Mouse (Mus musculus): ENCODE measurements at regions not wholly inside any gene's neighbourhood (a gene's known extent, or its start where the extent isn't known, plus 50 kb on each side); places are given as distances from the start of the nearest gene placed in this dataset.

GRCm38 (mm10) chr16:90635216-90635615 lies 92.0 kb downstream of the Mis18a start:
- WGBS: 48% methylated on average over 12 of the region's 12 CpGs
- DNase-seq (ENCODE audit: low spot score): no peak

GRCm38 (mm10) chr16:90629976-90630375 lies 97.2 kb downstream of the Mis18a start:
- ATAC-seq (ENCODE audit: low read depth) (peak; percentile 24; the same call in 1 of the 2 replicates), DNase-seq (ENCODE audit: low spot score) (peak; percentile 84)
- no peak overlapping the region for H3K4me2 ChIP-seq (ENCODE audit: low read depth, low read length)
- no peaks in the 10 kb centered on the region for H3K36me3 ChIP-seq (ENCODE audit: control insufficient read depth, insufficient read depth, low read length)
- no peaks in the 10 kb centered on the region for H3K27me3 ChIP-seq (replicated peaks; ENCODE audit: control insufficient read depth, insufficient read depth, low read length)
- H3K9me3 ChIP-seq (ENCODE audit: control insufficient read depth, low read length): no peaks in the 10 kb centered on the region
- no peak overlapping the region for H3K9ac ChIP-seq (ENCODE audit: low read depth, low read length)
- WGBS: 13% methylated on average over 6 of the region's 6 CpGs
- H3K4me3 ChIP-seq (ENCODE audit: low read depth, low read length): no peak overlapping the region
- peak overlapping the region; percentile 95 for H3K27ac ChIP-seq (replicated peaks; ENCODE audit: low read depth, low read length)
- H3K4me1 ChIP-seq (ENCODE audit: control insufficient read depth, insufficient read depth, low read length): peaks cover 41% of the 10 kb centered on the region

More at GRCm38 (mm10) chr16:90635216-90635615, 92.0 kb downstream of the Mis18a start:
- H3K4me2 ChIP-seq (ENCODE audit: low read depth, low read length): no peak overlapping the region
- H3K27ac ChIP-seq (replicated peaks; ENCODE audit: low read depth, low read length): no peak overlapping the region
- ATAC-seq (ENCODE audit: low read depth): no peak
- H3K27me3 ChIP-seq (replicated peaks; ENCODE audit: control insufficient read depth, insufficient read depth, low read length): no peaks in the 10 kb centered on the region
- H3K9ac ChIP-seq (ENCODE audit: low read depth, low read length): no peak overlapping the region
- 0 out of 2 replicates have a peak, but pooled peaks cover 3% of the 10 kb centered on the region for H3K9me3 ChIP-seq (ENCODE audit: control insufficient read depth, low read length)
- peaks cover 7% of the 10 kb centered on the region for H3K4me1 ChIP-seq (ENCODE audit: control insufficient read depth, insufficient read depth, low read length)
- no peaks in the 10 kb centered on the region for H3K36me3 ChIP-seq (ENCODE audit: control insufficient read depth, insufficient read depth, low read length)
- no peak overlapping the region for H3K4me3 ChIP-seq (ENCODE audit: low read depth, low read length)

- DNase-seq (ENCODE audit: low spot score) (peak; percentile 93), ATAC-seq (ENCODE audit: low read depth) (peak; percentile 68)
- Histone ChIP-seq H3K9ac (ENCODE audit: low read depth, low read length) (peak overlapping the region; percentile 43; the same call in 1 of the 2 replicates), H3K4me1 (ENCODE audit: control insufficient read depth, insufficient read depth, low read length) (peaks cover 47% of the 10 kb centered on the region), H3K36me3 (ENCODE audit: control insufficient read depth, insufficient read depth, low read length) (no peaks in the 10 kb centered on the region), H3K4me2 (ENCODE audit: low read depth, low read length) (peak overlapping the region; percentile 34), H3K27ac (replicated peaks; ENCODE audit: low read depth, low read length) (peak overlapping the region; percentile 95), H3K27me3 (replicated peaks; ENCODE audit: control insufficient read depth, insufficient read depth, low read length) (no peaks in the 10 kb centered on the region), H3K9me3 (ENCODE audit: control insufficient read depth, low read length) (no peaks in the 10 kb centered on the region), H3K4me3 (ENCODE audit: low read depth, low read length) (no peak overlapping the region)
- 6% methylated on average over 19 of the region's 19 CpGs for WGBS
Observed at GRCm38 (mm10) chr16:90629121-90629930, 97.9 kb downstream of the Mis18a start.

GRCm38 (mm10) chr16:90628605-90629120 lies 98.5 kb downstream of the Mis18a start:
- Histone ChIP-seq H3K9me3 (ENCODE audit: control insufficient read depth, low read length) (no peaks in the 10 kb centered on the region), H3K9ac (ENCODE audit: low read depth, low read length) (peak overlapping the region; percentile 43), H3K27me3 (replicated peaks; ENCODE audit: control insufficient read depth, insufficient read depth, low read length) (no peaks in the 10 kb centered on the region), H3K27ac (replicated peaks; ENCODE audit: low read depth, low read length) (peak overlapping the region; percentile 95), H3K4me1 (ENCODE audit: control insufficient read depth, insufficient read depth, low read length) (peaks cover 54% of the 10 kb centered on the region), H3K4me2 (ENCODE audit: low read depth, low read length) (peak overlapping the region; percentile 34), H3K4me3 (ENCODE audit: low read depth, low read length) (no peak overlapping the region), H3K36me3 (ENCODE audit: control insufficient read depth, insufficient read depth, low read length) (no peaks in the 10 kb centered on the region)
- WGBS: 23% methylated on average over 13 of the region's 13 CpGs
- DNase-seq (ENCODE audit: low spot score): peak; percentile 70
- no peak for ATAC-seq (ENCODE audit: low read depth)

- H3K27me3 ChIP-seq (replicated peaks; ENCODE audit: control insufficient read depth, insufficient read depth, low read length): no peaks in the 10 kb centered on the region
- ATAC-seq (ENCODE audit: low read depth) (0 out of 2 replicates have a peak, but pooled peaks have one; percentile 5), DNase-seq (ENCODE audit: low spot score) (peak; percentile 87)
- 47% methylated on average over 9 of the region's 9 CpGs for WGBS
- H3K4me2 ChIP-seq (ENCODE audit: low read depth, low read length): no peak overlapping the region
- H3K4me1 ChIP-seq (ENCODE audit: control insufficient read depth, insufficient read depth, low read length): peaks cover 75% of the 10 kb centered on the region
- no peak overlapping the region for H3K4me3 ChIP-seq (ENCODE audit: low read depth, low read length)
- peak overlapping the region; percentile 79 for H3K27ac ChIP-seq (replicated peaks; ENCODE audit: low read depth, low read length)
- H3K9me3 ChIP-seq (ENCODE audit: control insufficient read depth, low read length): no peaks in the 10 kb centered on the region
- no peaks in the 10 kb centered on the region for H3K36me3 ChIP-seq (ENCODE audit: control insufficient read depth, insufficient read depth, low read length)
- H3K9ac ChIP-seq (ENCODE audit: low read depth, low read length): no peak overlapping the region
Observed at GRCm38 (mm10) chr16:90626035-90626670, 101.1 kb downstream of the Mis18a start.

GRCm38 (mm10) chr16:90625301-90626034 lies 101.7 kb downstream of the Mis18a start:
- Histone ChIP-seq H3K9me3 (ENCODE audit: control insufficient read depth, low read length) (no peaks in the 10 kb centered on the region), H3K4me3 (ENCODE audit: low read depth, low read length) (no peak overlapping the region), H3K4me1 (ENCODE audit: control insufficient read depth, insufficient read depth, low read length) (peaks cover 70% of the 10 kb centered on the region), H3K4me2 (ENCODE audit: low read depth, low read length) (no peak overlapping the region), H3K27ac (replicated peaks; ENCODE audit: low read depth, low read length) (peak overlapping the region; percentile 79), H3K9ac (ENCODE audit: low read depth, low read length) (no peak overlapping the region), H3K27me3 (replicated peaks; ENCODE audit: control insufficient read depth, insufficient read depth, low read length) (no peaks in the 10 kb centered on the region), H3K36me3 (ENCODE audit: control insufficient read depth, insufficient read depth, low read length) (no peaks in the 10 kb centered on the region)
- ATAC-seq (ENCODE audit: low read depth) (no peak), DNase-seq (ENCODE audit: low spot score) (peak; percentile 62)
- 57% methylated on average over 16 of the region's 16 CpGs for WGBS

- H3K4me2 ChIP-seq (ENCODE audit: low read depth, low read length): peak overlapping the region; percentile 8; the same call in 1 of the 2 replicates
- no peak overlapping the region for H3K4me3 ChIP-seq (ENCODE audit: low read depth, low read length)
- H3K27ac ChIP-seq (replicated peaks; ENCODE audit: low read depth, low read length): peak overlapping the region; percentile 79
- peak; percentile 73 for ATAC-seq (ENCODE audit: low read depth)
- H3K27me3 ChIP-seq (replicated peaks; ENCODE audit: control insufficient read depth, insufficient read depth, low read length): no peaks in the 10 kb centered on the region
- WGBS: 39% methylated on average over 17 of the region's 17 CpGs
- peak; percentile 90 for DNase-seq (ENCODE audit: low spot score)
- no peaks in the 10 kb centered on the region for H3K9me3 ChIP-seq (ENCODE audit: control insufficient read depth, low read length)
- H3K36me3 ChIP-seq (ENCODE audit: control insufficient read depth, insufficient read depth, low read length): no peaks in the 10 kb centered on the region
- H3K9ac ChIP-seq (ENCODE audit: low read depth, low read length): no peak overlapping the region
- peaks cover 57% of the 10 kb centered on the region for H3K4me1 ChIP-seq (ENCODE audit: control insufficient read depth, insufficient read depth, low read length)
Observed at GRCm38 (mm10) chr16:90624039-90624625, 103.1 kb downstream of the Mis18a start.

GRCm38 (mm10) chr16:90622677-90623225 lies 104.5 kb downstream of the Mis18a start:
- peaks cover 46% of the 10 kb centered on the region for H3K4me1 ChIP-seq (ENCODE audit: control insufficient read depth, insufficient read depth, low read length)
- peak overlapping the region; percentile 81 for H3K27ac ChIP-seq (replicated peaks; ENCODE audit: low read depth, low read length)
- no peaks in the 10 kb centered on the region for H3K9me3 ChIP-seq (ENCODE audit: control insufficient read depth, low read length)
- 57% methylated on average over 8 of the region's 8 CpGs for WGBS
- no peak for ATAC-seq (ENCODE audit: low read depth)
- no peak overlapping the region for H3K4me3 ChIP-seq (ENCODE audit: low read depth, low read length)
- no peaks in the 10 kb centered on the region for H3K36me3 ChIP-seq (ENCODE audit: control insufficient read depth, insufficient read depth, low read length)
- DNase-seq (ENCODE audit: low spot score): peak; percentile 34
- H3K27me3 ChIP-seq (replicated peaks; ENCODE audit: control insufficient read depth, insufficient read depth, low read length): no peaks in the 10 kb centered on the region
- no peak overlapping the region for H3K9ac ChIP-seq (ENCODE audit: low read depth, low read length)
- H3K4me2 ChIP-seq (ENCODE audit: low read depth, low read length): no peak overlapping the region

Measured in embryonic facial prominence, embryonic 14.5 days (tissue).